Mouse (Mus musculus) midbrain, embryonic 12.5 days (tissue): ENCODE results near the gene Tmprss6. TPM values are rescaled to one million over a fixed set of nuclear protein-coding genes. Genes with fewer than 3 reads are reported as not detected.

Experiments
- ATAC-seq: fragments of 200-750 bp; cut with Nextera tagmentation; 2 replicates; pipeline ENCODE4 v1.8.0; 2017; ENCODE audit warnings: low read depth, moderate TSS enrichment, moderate library complexity; ENCODE audit not compliant: low FRiP score
- H3K27ac ChIP-seq: fragments of 300-500 bp; sonication (generic); replicated peaks from 2 replicates; pipeline ENCODE4 v1.5.1; 2016; ENCODE audit warnings: mild to moderate bottlenecking
- H3K27me3 ChIP-seq: fragments of 300-500 bp; sonication (generic); 2 replicates; pipeline ENCODE4 v1.6.1; 2016; ENCODE audit warnings: mild to moderate bottlenecking
- H3K36me3 ChIP-seq: fragments of 300-500 bp; sonication (generic); 2 replicates; pipeline ENCODE4 v1.6.1; 2016
- H3K4me1 ChIP-seq: fragments of 300-500 bp; sonication (generic); 2 replicates; pipeline ENCODE4 v1.6.1; 2016
- H3K4me2 ChIP-seq: fragments of 300-500 bp; sonication (generic); replicated peaks from 2 replicates; pipeline ENCODE4 v1.6.1; 2016; ENCODE audit warnings: mild to moderate bottlenecking, moderate library complexity
- H3K4me3 ChIP-seq: fragments of 300-500 bp; sonication (generic); 2 replicates; pipeline ENCODE4 v1.5.1; 2016; ENCODE audit warnings: mild to moderate bottlenecking
- H3K9ac ChIP-seq: fragments of 300-500 bp; sonication (generic); replicated peaks from 2 replicates; pipeline ENCODE4 v1.6.1; 2016; ENCODE audit warnings: mild to moderate bottlenecking, moderate library complexity
- H3K9me3 ChIP-seq: fragments of 300-500 bp; sonication (generic); 2 replicates; pipeline ENCODE4 v1.6.1; 2016; ENCODE audit warnings: mild to moderate bottlenecking
- WGBS: fragments of 180-500 bp; shearing (Covaris S2); methylation state at CpG from one replicate; pipeline ENCODE4 v1.1.7; 2016; 5-methylcytosine and 5-hydroxymethylcytosine counted together
- polyA plus RNA-seq: library from polyadenylated mRNA; unstranded; fragments of >200 nt; fragmentation: Nextera tagmentation; extraction: Ambion mirVana; gene quantifications from 2 replicates; pipeline ENCODE4 v1.2.1, GENCODE M21; 2016

The Tmprss6 gene
- polyA plus RNA-seq, result 0.05 TPM in 1 of 2 replicates, not detected in the other

DNA sequence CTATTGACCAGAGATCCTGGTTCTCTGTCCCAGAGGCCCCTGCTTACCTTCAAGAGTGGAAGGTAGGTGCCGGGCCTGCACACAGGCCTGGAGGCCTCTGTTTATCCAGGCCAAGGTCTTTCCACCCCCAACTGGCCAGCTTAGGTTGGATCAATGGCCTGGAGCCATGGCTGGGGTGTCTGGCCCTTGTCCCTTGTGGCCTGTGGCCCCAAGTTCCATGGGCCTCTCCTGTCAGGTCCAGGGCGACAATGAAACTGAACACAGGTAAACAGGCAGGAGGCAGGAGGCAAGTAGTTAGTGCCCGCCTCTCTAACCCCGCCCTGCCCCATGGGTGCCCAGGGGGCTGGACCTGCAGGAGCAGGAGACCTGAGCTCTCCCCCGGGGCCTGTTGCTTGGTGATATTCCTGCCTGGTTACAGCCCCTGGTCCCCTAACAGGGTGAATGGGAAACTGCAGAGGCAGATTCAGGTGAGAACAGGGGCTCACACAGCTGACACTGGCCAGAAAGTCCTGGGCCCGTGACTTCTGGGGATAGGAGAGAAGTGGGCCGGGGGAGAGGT, at the start of gene Tmprss6:
Gene Tmprss6, minus strand, starts transcription at position 256 of the 559 bp plus-strand sequence.
- peaks cover 2% of the 10 kb centered on the region; the same call in 1 of the 2 replicates for H3K27me3 ChIP-seq
- no peak for ATAC-seq
- no peak within 1 kb of the TSS for H3K9ac ChIP-seq
- no peak within 1 kb of the TSS for H3K27ac ChIP-seq
- no peak within 1 kb of the TSS for H3K4me2 ChIP-seq
- WGBS, result 79% methylated on average over 7 of the region's 7 CpGs
- H3K4me3 ChIP-seq, result no peak within 1 kb of the TSS
- H3K9me3 ChIP-seq, result no peaks in the 10 kb centered on the region
- H3K4me1 ChIP-seq, result no peaks in the 10 kb centered on the region
- H3K36me3 ChIP-seq, result no peaks in the 10 kb centered on the region

- no peak for ATAC-seq
- no peak overlapping the region for H3K4me3 ChIP-seq
- no peak overlapping the region for H3K9ac ChIP-seq
- H3K36me3 ChIP-seq, result no peaks in the 10 kb centered on the region
- no peak overlapping the region for H3K27ac ChIP-seq
- no peaks in the 10 kb centered on the region for H3K9me3 ChIP-seq
- WGBS, result 75% methylated on average over 7 of the region's 7 CpGs
- H3K4me2 ChIP-seq, result no peak overlapping the region
- no peaks in the 10 kb centered on the region for H3K27me3 ChIP-seq
- 0 out of 2 replicates have a peak, but pooled peaks cover 2% of the 10 kb centered on the region for H3K4me1 ChIP-seq
Measured at GRCm38 (mm10) chr15:78518221-78518620, 49.8 kb upstream of the Tmprss6 start.

DNA sequence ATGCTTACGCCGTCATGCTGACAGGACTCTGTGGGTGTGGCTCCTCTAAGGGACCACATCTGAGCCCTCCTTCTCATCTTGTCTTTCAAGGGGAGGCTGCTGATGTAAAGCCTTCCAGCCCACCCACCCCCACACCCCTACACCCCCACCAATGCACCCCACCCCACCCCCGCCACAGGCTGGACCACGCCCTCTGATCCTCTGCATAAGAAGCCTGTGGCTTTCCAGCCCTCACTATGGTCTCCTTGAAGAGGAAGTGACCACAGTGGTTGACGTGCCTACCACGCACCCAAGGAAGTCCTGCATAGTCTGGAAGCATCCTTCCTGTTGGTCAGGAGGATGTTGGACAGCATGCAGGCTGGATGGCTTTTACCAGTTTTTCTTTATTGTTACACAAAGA, 47.3 kb upstream of the Tmprss6 start:
- Histone ChIP-seq H3K9me3 (no peaks in the 10 kb centered on the region), H3K36me3 (no peaks in the 10 kb centered on the region), H3K4me3 (no peak overlapping the region), H3K27me3 (no peaks in the 10 kb centered on the region), H3K4me1 (0 out of 2 replicates have a peak, but pooled peaks cover 2% of the 10 kb centered on the region), H3K27ac (no peak overlapping the region), H3K9ac (no peak overlapping the region), H3K4me2 (no peak overlapping the region)
- no peak for ATAC-seq
- 78% methylated on average over 6 of the region's 6 CpGs for WGBS

- H3K9ac ChIP-seq, result no peak overlapping the region
- H3K4me3 ChIP-seq, result no peak overlapping the region
- no peaks in the 10 kb centered on the region for H3K36me3 ChIP-seq
- no peak overlapping the region for H3K4me2 ChIP-seq
- no peaks in the 10 kb centered on the region for H3K27me3 ChIP-seq
- no peak for ATAC-seq
- peaks cover 8% of the 10 kb centered on the region; the same call in 1 of the 2 replicates for H3K4me1 ChIP-seq
- 34% methylated on average over 7 of the region's 7 CpGs for WGBS
- no peak overlapping the region for H3K27ac ChIP-seq
- no peaks in the 10 kb centered on the region for H3K9me3 ChIP-seq
Measured at GRCm38 (mm10) chr15:78514393-78515146, 46.1 kb upstream of the Tmprss6 start.

- Histone ChIP-seq H3K4me2 (no peak overlapping the region), H3K27me3 (no peaks in the 10 kb centered on the region), H3K9me3 (no peaks in the 10 kb centered on the region), H3K27ac (no peak overlapping the region), H3K4me3 (no peak overlapping the region), H3K4me1 (peaks cover 6% of the 10 kb centered on the region; the same call in 1 of the 2 replicates), H3K36me3 (no peaks in the 10 kb centered on the region), H3K9ac (no peak overlapping the region)
- no peak for ATAC-seq
- WGBS, result 88% methylated on average over 14 of the region's 14 CpGs
Measured at GRCm38 (mm10) chr15:78513019-78513418, 44.6 kb upstream of the Tmprss6 start.

GRCm38 (mm10) chr15:78511951-78512350, 43.5 kb upstream of the Tmprss6 start:
- Histone ChIP-seq H3K9me3 (no peaks in the 10 kb centered on the region), H3K4me3 (no peak overlapping the region), H3K4me1 (peaks cover 6% of the 10 kb centered on the region; the same call in 1 of the 2 replicates), H3K36me3 (no peaks in the 10 kb centered on the region), H3K27me3 (no peaks in the 10 kb centered on the region), H3K9ac (no peak overlapping the region), H3K27ac (no peak overlapping the region), H3K4me2 (no peak overlapping the region)
- ATAC-seq, result no peak
- 84% methylated on average over 7 of the region's 7 CpGs for WGBS

- WGBS, result 94% methylated on average over 6 of the region's 6 CpGs
- Histone ChIP-seq H3K27ac (no peak overlapping the region), H3K27me3 (no peaks in the 10 kb centered on the region), H3K4me3 (no peak overlapping the region), H3K36me3 (no peaks in the 10 kb centered on the region), H3K9me3 (no peaks in the 10 kb centered on the region), H3K9ac (no peak overlapping the region), H3K4me2 (no peak overlapping the region), H3K4me1 (peaks cover 6% of the 10 kb centered on the region; the same call in 1 of the 2 replicates)
- ATAC-seq, result no peak
Measured at GRCm38 (mm10) chr15:78510736-78511135, 42.3 kb upstream of the Tmprss6 start.

DNA sequence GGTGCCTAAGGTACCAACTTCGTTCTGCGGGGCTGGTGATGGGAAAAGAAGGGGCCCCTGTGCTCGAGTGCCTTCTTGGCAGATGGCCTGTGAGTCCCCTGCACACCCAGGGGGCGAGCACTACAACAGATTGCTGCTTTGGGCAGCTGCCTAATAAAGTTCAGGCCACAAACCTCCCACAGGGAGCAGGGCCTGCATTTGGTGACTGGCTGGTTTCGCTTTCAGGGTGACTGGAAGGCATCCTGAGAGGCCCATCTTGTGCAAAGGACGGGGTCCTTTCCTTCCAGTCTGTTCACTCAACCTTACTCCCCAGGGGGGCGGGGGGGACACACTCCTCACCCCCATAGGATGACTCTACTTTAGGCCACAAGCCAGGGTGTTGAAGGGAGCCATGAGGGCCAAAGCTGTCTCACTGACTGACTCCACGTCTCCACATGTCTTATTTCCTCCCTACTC, 41.7 kb upstream of the Tmprss6 start:
- Histone ChIP-seq H3K9ac (no peak overlapping the region), H3K27me3 (no peaks in the 10 kb centered on the region), H3K4me2 (0 out of 2 replicates have a peak overlapping the region, but pooled peaks have one; percentile 13), H3K4me3 (no peak overlapping the region), H3K9me3 (no peaks in the 10 kb centered on the region), H3K36me3 (no peaks in the 10 kb centered on the region), H3K4me1 (peaks cover 6% of the 10 kb centered on the region; the same call in 1 of the 2 replicates), H3K27ac (0 out of 2 replicates have a peak overlapping the region, but pooled peaks have one; percentile 20)
- 70% methylated on average over 8 of the region's 8 CpGs for WGBS
- ATAC-seq, result no peak

DNA sequence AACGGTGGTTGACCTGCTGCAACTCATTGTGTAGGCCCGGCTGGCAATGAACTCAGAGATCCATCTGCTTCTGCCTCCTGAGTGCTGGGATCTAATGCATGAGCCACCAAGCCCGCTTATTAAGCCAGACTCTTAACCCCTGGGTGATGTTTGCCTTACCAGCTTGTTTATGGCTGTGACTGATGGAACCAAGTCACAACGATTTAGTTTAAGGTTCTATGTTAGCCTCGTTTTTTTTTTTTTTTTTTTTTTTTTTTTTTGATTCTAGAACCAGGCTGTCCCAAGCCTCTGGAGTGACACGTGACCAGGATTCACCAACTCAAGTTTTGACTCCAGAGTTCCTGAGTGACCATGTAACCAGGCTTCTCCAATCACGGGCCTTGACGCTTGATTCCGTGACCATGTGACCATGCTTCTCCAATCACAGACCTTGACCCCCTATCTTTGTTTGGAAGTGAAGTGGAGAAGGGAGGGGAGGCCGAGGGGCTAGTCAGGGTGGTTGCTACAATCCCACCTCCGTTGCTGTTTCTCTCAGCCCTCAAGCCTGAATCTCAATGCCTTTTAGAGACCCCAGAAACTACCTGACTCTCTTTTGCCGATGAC, 41.0 kb upstream of the Tmprss6 start:
- no peaks in the 10 kb centered on the region for H3K36me3 ChIP-seq
- peaks cover 6% of the 10 kb centered on the region; the same call in 1 of the 2 replicates for H3K4me1 ChIP-seq
- H3K27ac ChIP-seq, result 0 out of 2 replicates have a peak overlapping the region, but pooled peaks have one; percentile 20
- H3K9me3 ChIP-seq, result peaks cover 4% of the 10 kb centered on the region; the same call in 1 of the 2 replicates
- no peak overlapping the region for H3K4me3 ChIP-seq
- H3K9ac ChIP-seq, result 0 out of 2 replicates have a peak overlapping the region, but pooled peaks have one; percentile 6
- no peaks in the 10 kb centered on the region for H3K27me3 ChIP-seq
- H3K4me2 ChIP-seq, result 0 out of 2 replicates have a peak overlapping the region, but pooled peaks have one; percentile 13
- 44% methylated on average over 12 of the region's 12 CpGs for WGBS
- no peak for ATAC-seq

- Histone ChIP-seq H3K9me3 (peaks cover 4% of the 10 kb centered on the region; the same call in 1 of the 2 replicates), H3K9ac (no peak overlapping the region), H3K36me3 (no peaks in the 10 kb centered on the region), H3K4me2 (no peak overlapping the region), H3K4me3 (no peak overlapping the region), H3K27ac (no peak overlapping the region), H3K27me3 (no peaks in the 10 kb centered on the region), H3K4me1 (peaks cover 6% of the 10 kb centered on the region; the same call in 1 of the 2 replicates)
- WGBS, result 56% methylated on average over 7 of the region's 7 CpGs
- ATAC-seq, result no peak
Measured at GRCm38 (mm10) chr15:78508443-78508842, 40.0 kb upstream of the Tmprss6 start.

DNA sequence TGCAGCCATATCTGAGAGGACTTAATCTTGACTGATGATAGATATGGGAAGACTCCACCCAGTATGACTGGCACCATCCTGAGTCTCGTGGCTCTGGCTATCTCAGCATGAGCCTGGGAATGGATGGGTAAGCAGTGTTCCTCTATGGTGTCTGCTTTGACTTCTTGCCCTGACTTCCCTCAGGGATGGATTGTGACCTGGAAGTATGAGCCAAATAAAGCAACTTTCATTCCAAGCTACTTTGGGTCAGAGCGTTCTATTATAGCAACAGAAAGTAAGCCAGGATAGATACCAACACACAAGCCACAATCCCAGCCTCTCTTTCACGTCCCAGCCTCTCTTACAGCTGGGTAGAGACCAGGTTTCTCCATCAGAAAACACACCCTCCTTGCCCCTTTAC, 37.1 kb upstream of the Tmprss6 start:
- Histone ChIP-seq H3K4me1 (peaks cover 6% of the 10 kb centered on the region; the same call in 1 of the 2 replicates), H3K27me3 (no peaks in the 10 kb centered on the region), H3K4me2 (no peak overlapping the region), H3K9ac (no peak overlapping the region), H3K36me3 (no peaks in the 10 kb centered on the region), H3K4me3 (no peak overlapping the region), H3K27ac (no peak overlapping the region), H3K9me3 (peaks cover 4% of the 10 kb centered on the region; the same call in 1 of the 2 replicates)
- ATAC-seq, result no peak
- WGBS, result 82% methylated on average over 3 of the region's 3 CpGs
